Mouse (Mus musculus): ENCODE data around the gene Myh10.
A peak's percentile ranks its signal among the peaks of the same experiment; 100 is the strongest.

The Myh10 gene

DNA sequence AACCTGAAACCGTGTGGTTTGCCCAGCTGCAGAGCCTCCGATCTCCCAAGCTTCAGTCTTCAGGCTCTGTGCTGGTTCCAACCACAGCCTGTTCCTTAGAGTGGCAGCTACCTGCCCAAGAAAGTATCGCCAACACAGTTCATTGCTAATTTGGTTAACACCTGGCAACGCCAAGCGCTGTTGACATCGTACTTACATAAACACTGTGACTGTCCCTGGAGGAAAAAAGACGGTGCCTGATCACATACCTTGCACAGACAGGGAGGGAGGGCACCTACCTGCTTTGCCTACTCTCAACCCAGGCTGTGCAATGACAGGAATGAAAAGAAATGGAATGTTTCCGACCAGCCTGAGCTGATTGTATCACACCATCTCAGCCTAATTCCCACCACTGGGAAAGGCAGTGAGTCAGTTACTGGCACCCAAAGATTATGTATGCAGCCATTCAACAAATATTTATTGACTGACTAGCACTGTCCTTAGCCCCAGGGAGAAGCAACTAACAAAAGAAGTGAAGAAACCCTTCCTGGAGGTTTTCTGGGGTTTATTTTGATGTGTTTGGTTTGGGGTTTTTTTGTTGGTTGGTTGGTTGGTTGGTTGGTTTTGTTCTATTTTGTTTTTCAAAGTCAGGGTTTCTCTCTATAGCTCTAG is 168.7 kb downstream of the Myh10 start:
- no peak for DNase-seq (ENCODE audit: low spot score in 2 of 2)

DNA sequence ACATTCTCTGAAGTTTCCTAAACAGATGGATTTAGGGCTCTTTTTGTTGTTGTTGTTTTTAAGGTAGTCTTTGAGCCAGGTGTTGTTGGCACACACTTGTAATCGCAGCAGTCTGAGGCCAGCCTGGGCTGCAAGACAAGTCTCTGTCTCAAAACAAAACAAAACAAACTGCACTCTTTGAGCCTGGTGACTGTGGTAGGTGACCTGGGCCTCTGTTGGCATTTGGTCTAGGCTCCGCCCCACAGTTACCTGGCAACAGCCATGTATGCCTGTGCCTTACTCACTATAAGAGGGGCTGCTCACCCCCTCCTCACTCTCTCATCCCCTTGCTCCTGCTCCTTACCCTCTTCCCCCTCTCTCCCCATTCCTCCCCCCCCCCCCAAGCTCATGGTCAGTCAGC is 170.9 kb downstream of the Myh10 start:
- DNase-seq (ENCODE audit: low spot score in 2 of 2) = no peak

DNA sequence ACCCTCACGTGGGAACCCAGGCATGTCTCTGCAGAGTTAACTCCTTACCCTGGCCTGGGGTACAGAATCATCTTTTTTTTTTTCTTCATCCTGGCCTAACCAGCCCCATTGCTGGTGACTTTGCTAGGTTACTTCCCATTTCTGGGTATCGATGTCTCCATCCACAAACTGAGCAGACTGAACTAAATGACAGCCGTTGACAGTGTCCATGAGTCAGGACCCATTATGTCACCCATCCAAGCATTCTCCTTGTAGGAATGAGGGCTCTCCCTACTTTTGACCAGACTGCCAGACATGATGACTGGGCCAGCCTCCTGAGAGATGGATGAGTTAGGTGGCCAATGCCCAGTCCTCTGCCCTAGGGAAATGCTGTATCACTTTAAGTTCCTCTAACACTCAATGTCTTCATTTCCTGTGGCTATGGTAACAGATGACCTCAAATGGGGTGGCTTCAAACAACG is 172.3 kb downstream of the Myh10 start:
- DNase-seq (ENCODE audit: low spot score in 2 of 2) = peak; percentile 42 to 45

DNA sequence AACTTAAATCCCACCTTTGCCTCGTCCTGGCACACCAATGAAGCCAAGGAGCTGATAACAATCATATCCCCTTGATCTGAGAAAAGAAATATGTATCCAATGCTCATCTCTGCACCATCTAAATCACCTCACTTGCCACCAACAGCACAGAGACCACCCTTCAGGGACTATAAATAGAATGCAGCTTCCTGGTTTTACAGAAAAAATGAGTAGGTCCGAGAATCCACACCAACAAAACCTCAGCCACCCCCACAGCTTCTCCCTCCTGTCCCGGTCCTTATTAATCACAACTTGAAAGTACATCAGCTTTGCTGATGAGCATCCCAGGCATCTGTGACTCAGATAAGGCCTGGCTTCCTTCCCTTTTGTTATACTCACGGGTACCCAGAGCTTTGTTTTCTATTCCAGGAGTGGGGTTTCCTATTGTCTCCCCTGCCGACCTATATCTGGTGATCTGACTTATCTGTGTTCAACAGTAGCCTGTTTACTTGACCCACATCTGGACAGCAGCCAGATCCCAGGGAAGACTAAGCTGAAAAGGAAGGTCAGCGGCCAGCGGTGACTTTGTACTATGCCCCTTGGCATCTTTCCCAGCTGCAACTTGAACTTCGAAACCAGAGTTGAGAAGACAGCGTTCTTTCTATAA is 173.3 kb downstream of the Myh10 start:
- DNase-seq (ENCODE audit: low spot score in 2 of 2) = peak; percentile 91 to 96

All from heart, adult 9 months (tissue).